12 mouse cellular contexts compared by ENCODE assay signal in genomic region chr5:136140057-136140482, GRCm38 (mm10). TPM values are rescaled to one million over a fixed set of nuclear protein-coding genes. Genes with fewer than 3 reads are reported as not detected.
DNase-seq lines count a peak whose midpoint lies in the region; ATAC-seq and TF ChIP-seq lines count a peak whose summit lies in the region.
"Had no signal": no experiment of that assay in that cellular context is flagged by ENCODE, and none has a peak within 500 bp of the region (broad histone marks: within the 10 kb centered on the region; RNA-seq: fewer than 3 reads in every experiment).

No protein-coding gene starts in this region.

- no peak for TF ChIP-seq POLR2A in bone marrow macrophage, adult 2 months (IDR thresholded peaks at IDR 0.05; ENCODE audit: borderline replicate concordance, low read depth, low read length)

- H3K27ac ChIP-seq in bone marrow macrophage, adult 2 months (ENCODE audit: insufficient read depth, low read depth, low read length) = peak overlapping the region; percentile 62
- H3K27ac ChIP-seq: hindbrain, embryonic 12.5 days; kidney, postnatal 0 days had no signal

- no peak overlapping the region for H3K4me3 ChIP-seq in bone marrow macrophage, adult 2 months (ENCODE audit: insufficient read depth, low read length)
- H3K4me3 ChIP-seq: hindbrain, embryonic 12.5 days had no signal

- peaks cover 28% of the 10 kb centered on the region for H3K4me1 ChIP-seq in bone marrow macrophage, adult 2 months (ENCODE audit: control insufficient read depth, insufficient read depth, low read length)

- ATAC-seq in cerebellum, adult (ENCODE audit: insufficient number of reproducible peaks, low FRiP score, low TSS enrichment) = no peak
- peak; percentile 25 to 39; a peak in 1 of 4 replicates for ATAC-seq in hematopoietic stem cell, adult 5-6 weeks (replicated peaks in 1 of 2; ENCODE audit: insufficient read depth in 1 of 2, low FRiP score in 2 of 2, low TSS enrichment in 1 of 2, low read depth in 1 of 2, poor library complexity in 2 of 2, severe bottlenecking in 2 of 2)
- ATAC-seq: lung, postnatal 0 days had no signal

- intact Hi-C loops in left cerebral cortex, postnatal 10 days (cut with DNase I) = no loop called here
- intact Hi-C loops in left cerebral cortex, postnatal 36 days (cut with DNase I) = no loop called here

- DNase-seq in cerebellum, adult 11-12 months = peak; percentile 54
- DNase-seq in left cerebral cortex, postnatal 10 days (ENCODE audit: extremely low spot score in 1 of 2, low spot score in 2 of 2) = peak; percentile 42 to 57
- no peak for DNase-seq in left cerebral cortex, postnatal 36 days (ENCODE audit: low spot score in 2 of 2)
- no peak for DNase-seq in embryo, embryonic 10 days (ENCODE audit: low spot score)
- DNase-seq in gastrocnemius, postnatal 25 days = no peak
- DNase-seq: spleen, adult 18-20 months had no signal

- no peak for TF ChIP-seq CTCF in bone marrow macrophage, adult 2 months (IDR thresholded peaks at IDR 0.05; ENCODE audit: low read depth, low read length)

RNA-seq across cellular contexts. Expression of gene Alkbh4, which starts 4.1 kb away (rescaled TPM):
- total RNA-seq in left cerebral cortex, postnatal 10 days (2021) = 10 to 100 TPM in 1 of 2 experiments, 1 to 10 TPM in 1; 9.5 to 11.7 TPM
- 1 to 10 TPM; 7.7 to 9.0 TPM for total RNA-seq in left cerebral cortex, postnatal 36 days (2021)
- 9.6 and 10.4 TPM in 2 replicates for polyA plus RNA-seq in bone marrow macrophage, adult 2 months (2012; ENCODE audit: insufficient read depth, insufficient read length, missing spikeins)
- total RNA-seq in hematopoietic stem cell, adult 5-6 weeks (2017) = 6.6 and 12.6 TPM in 2 replicates
- 1 to 10 TPM; 3.9 to 4.4 TPM for total RNA-seq in gastrocnemius, postnatal 25 days (2021)

RNA-seq across cellular contexts. Expression of gene Lrwd1, which starts 4.2 kb away (rescaled TPM):
- total RNA-seq in left cerebral cortex, postnatal 10 days (2021) = 10 to 100 TPM; 11.7 to 13.2 TPM
- total RNA-seq in left cerebral cortex, postnatal 36 days (2021) = 10 to 100 TPM; 10.9 to 17.7 TPM
- polyA plus RNA-seq in bone marrow macrophage, adult 2 months (2012; ENCODE audit: insufficient read depth, insufficient read length, missing spikeins) = 30.5 and 36.4 TPM in 2 replicates
- 26.8 and 40.3 TPM in 2 replicates for total RNA-seq in hematopoietic stem cell, adult 5-6 weeks (2017)
- total RNA-seq in gastrocnemius, postnatal 25 days (2021) = 1 to 10 TPM; 3.2 to 3.8 TPM

RNA-seq across cellular contexts. Expression of gene Polr2j, which starts 23.6 kb away (rescaled TPM):
- 10 to 100 TPM; 82.2 to 91.6 TPM for total RNA-seq in left cerebral cortex, postnatal 10 days (2021)
- total RNA-seq in left cerebral cortex, postnatal 36 days (2021) = 10 to 100 TPM; 69.8 to 82.9 TPM
- polyA plus RNA-seq in bone marrow macrophage, adult 2 months (2012; ENCODE audit: insufficient read depth, insufficient read length, missing spikeins) = 82.8 and 86.7 TPM in 2 replicates
- total RNA-seq in hematopoietic stem cell, adult 5-6 weeks (2017) = 73.1 and 96.1 TPM in 2 replicates
- 10 to 100 TPM; 55.1 to 58.7 TPM for total RNA-seq in gastrocnemius, postnatal 25 days (2021)

RNA-seq across cellular contexts. Expression of gene Orai2, which starts 30.4 kb away (rescaled TPM):
- 10 to 100 TPM; 59.8 to 62.6 TPM for total RNA-seq in left cerebral cortex, postnatal 10 days (2021)
- 10 to 100 TPM; 54.0 to 54.8 TPM for total RNA-seq in left cerebral cortex, postnatal 36 days (2021)
- polyA plus RNA-seq in bone marrow macrophage, adult 2 months (2012; ENCODE audit: insufficient read depth, insufficient read length, missing spikeins) = 18.1 and 20.2 TPM in 2 replicates
- 25.8 and 26.5 TPM in 2 replicates for total RNA-seq in hematopoietic stem cell, adult 5-6 weeks (2017)
- total RNA-seq in gastrocnemius, postnatal 25 days (2021) = 1 to 10 TPM; 1.5 to 1.6 TPM

RNA-seq across cellular contexts. Expression of gene Rasa4, which starts 56.4 kb away (rescaled TPM):
- 1 to 10 TPM; 6.8 to 7.9 TPM for total RNA-seq in left cerebral cortex, postnatal 10 days (2021)
- 1 to 10 TPM; 3.8 to 7.0 TPM for total RNA-seq in left cerebral cortex, postnatal 36 days (2021)
- 273 and 311 TPM in 2 replicates for polyA plus RNA-seq in bone marrow macrophage, adult 2 months (2012; ENCODE audit: insufficient read depth, insufficient read length, missing spikeins)
- total RNA-seq in hematopoietic stem cell, adult 5-6 weeks (2017) = 25.2 and 27.2 TPM in 2 replicates
- total RNA-seq in gastrocnemius, postnatal 25 days (2021) = 10 to 100 TPM; 23.6 to 26.4 TPM

Comparison
In these comparisons a context has a peak if more than half of its experiments do, and no peak if none do; other contexts are left out.
1. DNase-seq: peak in cerebellum, adult 11-12 months (single experiment) and left cerebral cortex, postnatal 10 days (2 of 2); none in left cerebral cortex, postnatal 36 days (0 of 2), embryo, embryonic 10 days (single experiment) and gastrocnemius, postnatal 25 days (single experiment).